Mouse (Mus musculus) spleen, adult 2 months (tissue): ENCODE measurements around the gene Pde7b. TPM values are rescaled to one million over a fixed set of nuclear protein-coding genes. Genes with fewer than 3 reads are reported as not detected.
A peak's percentile ranks its signal among the peaks of the same experiment; 100 is the strongest.

Experiments
- DNase-seq, 2 experiments: peaks; one replicate each; pipeline versions ENCODE4 v3.0.0 to v3.0.0-alpha.2; 2012 to 2021; ENCODE audit warnings: low spot score in 2 of 2, low read depth in 1 of 2
- H3K27ac ChIP-seq: fragments of 200-500 bp; 2 replicates; pipeline ENCODE4 v1.5.1; 2012; ENCODE audit warnings: low read length, inconsistent platforms; ENCODE audit not compliant: insufficient read depth
- H3K27me3 ChIP-seq: fragments of 200-500 bp; 2 replicates; pipeline ENCODE4 v1.6.1; 2012; ENCODE audit warnings: mild to moderate bottlenecking, moderate library complexity, low read length, inconsistent platforms; ENCODE audit not compliant: control insufficient read depth, insufficient read depth
- H3K36me3 ChIP-seq: fragments of 200-500 bp; 2 replicates; pipeline ENCODE4 v1.6.1; 2012; ENCODE audit warnings: mild to moderate bottlenecking, low read length, inconsistent platforms; ENCODE audit not compliant: control insufficient read depth, insufficient read depth
- H3K4me1 ChIP-seq: fragments of 200-500 bp; 2 replicates; pipeline ENCODE4 v1.6.1; 2011; ENCODE audit warnings: inconsistent platforms; ENCODE audit not compliant: control insufficient read depth, insufficient read depth, insufficient read length
- H3K4me3 ChIP-seq: fragments of 200-500 bp; 2 replicates; pipeline ENCODE4 v1.5.1; 2011; ENCODE audit warnings: mild to moderate bottlenecking, inconsistent platforms; ENCODE audit not compliant: insufficient read depth, insufficient read length; ENCODE audit errors: extremely low read depth
- CTCF ChIP-seq: fragments of 200-500 bp; IDR thresholded peaks from 2 replicates; pipeline ENCODE4 v1.5.1; 2011; ENCODE audit warnings: mild to moderate bottlenecking, inconsistent platforms; ENCODE audit not compliant: insufficient read depth, insufficient read length, insufficient replicate concordance; ENCODE audit errors: extremely low read depth
- POLR2A ChIP-seq: fragments of 200-500 bp; IDR thresholded peaks from 2 replicates; pipeline ENCODE4 v1.6.1; 2011; ENCODE audit warnings: low read depth, low read length, inconsistent platforms
- WGBS: fragments of 180-500 bp; shearing (Covaris S2); methylation state at CpG from one replicate; pipeline ENCODE4 v1.1.7; 2018; 5-methylcytosine and 5-hydroxymethylcytosine counted together
- polyA plus RNA-seq: library from polyadenylated mRNA; depleted of rRNA; stranded (reverse); fragments of >200 nt; gene quantifications from 2 replicates; pipeline ENCODE4 v1.2.3, GENCODE M21; 2012

Gene Pde7b
- polyA plus RNA-seq, 1 experiment: 0.69 TPM

GRCm38 (mm10) chr10:20668577-20668976 lies 56.3 kb downstream of the Pde7b start:
- H3K27ac ChIP-seq: no peak overlapping the region
- no peaks in the 10 kb centered on the region for H3K36me3 ChIP-seq
- DNase-seq: no peak
- 79% methylated on average over 4 of the region's 4 CpGs for WGBS
- TF ChIP-seq POLR2A: no peak
- no peak for TF ChIP-seq CTCF
- H3K4me1 ChIP-seq: no peaks in the 10 kb centered on the region
- H3K27me3 ChIP-seq: no peaks in the 10 kb centered on the region
- no peak overlapping the region for H3K4me3 ChIP-seq

- no peaks in the 10 kb centered on the region for H3K36me3 ChIP-seq
- DNase-seq: no peak
- 4% methylated on average over 2 of the region's 2 CpGs for WGBS
- H3K4me1 ChIP-seq: no peaks in the 10 kb centered on the region
- H3K4me3 ChIP-seq: no peak overlapping the region
- H3K27ac ChIP-seq: no peak overlapping the region
- no peak for TF ChIP-seq CTCF
- TF ChIP-seq POLR2A: no peak
- no peaks in the 10 kb centered on the region for H3K27me3 ChIP-seq
Measured at GRCm38 (mm10) chr10:20666655-20667054, 58.2 kb downstream of the Pde7b start.

- DNase-seq: peak in 1 of 2 experiments; percentile 14
- Histone ChIP-seq H3K36me3 (no peaks in the 10 kb centered on the region), H3K27ac (no peak overlapping the region), H3K27me3 (no peaks in the 10 kb centered on the region), H3K4me3 (no peak overlapping the region), H3K4me1 (no peaks in the 10 kb centered on the region)
- WGBS: 25% methylated on average over 7 of the region's 7 CpGs
- no peak for TF ChIP-seq POLR2A
- no peak for TF ChIP-seq CTCF
Measured at GRCm38 (mm10) chr10:20662951-20663350, 61.9 kb downstream of the Pde7b start.

GRCm38 (mm10) chr10:20661684-20662083 lies 63.2 kb downstream of the Pde7b start:
- H3K4me3 ChIP-seq: no peak overlapping the region
- TF ChIP-seq CTCF: no peak
- no peak for TF ChIP-seq POLR2A
- 94% methylated on average over 5 of the region's 5 CpGs for WGBS
- DNase-seq: no peak
- no peaks in the 10 kb centered on the region for H3K4me1 ChIP-seq
- H3K27ac ChIP-seq: no peak overlapping the region
- H3K27me3 ChIP-seq: no peaks in the 10 kb centered on the region
- H3K36me3 ChIP-seq: no peaks in the 10 kb centered on the region

- Histone ChIP-seq H3K4me1 (no peaks in the 10 kb centered on the region), H3K27me3 (no peaks in the 10 kb centered on the region), H3K4me3 (no peak overlapping the region), H3K36me3 (no peaks in the 10 kb centered on the region), H3K27ac (no peak overlapping the region)
- WGBS: 83% methylated on average over 4 of the region's 4 CpGs
- TF ChIP-seq POLR2A: no peak
- TF ChIP-seq CTCF: no peak
- DNase-seq: no peak
Measured at GRCm38 (mm10) chr10:20659718-20660117, 65.2 kb downstream of the Pde7b start.

- Histone ChIP-seq H3K27ac (no peak overlapping the region), H3K4me1 (no peaks in the 10 kb centered on the region), H3K36me3 (no peaks in the 10 kb centered on the region), H3K4me3 (no peak overlapping the region), H3K27me3 (no peaks in the 10 kb centered on the region)
- TF ChIP-seq CTCF: no peak
- TF ChIP-seq POLR2A: no peak
- 92% methylated on average over 7 of the region's 7 CpGs for WGBS
- no peak for DNase-seq
Measured at GRCm38 (mm10) chr10:20659268-20659667, 65.6 kb downstream of the Pde7b start.

GRCm38 (mm10) chr10:20658716-20659115 lies 66.2 kb downstream of the Pde7b start:
- DNase-seq: no peak
- Histone ChIP-seq H3K4me1 (no peaks in the 10 kb centered on the region), H3K36me3 (no peaks in the 10 kb centered on the region), H3K27me3 (no peaks in the 10 kb centered on the region), H3K27ac (no peak overlapping the region), H3K4me3 (no peak overlapping the region)
- WGBS: 92% methylated on average over 7 of the region's 7 CpGs
- TF ChIP-seq POLR2A: no peak
- TF ChIP-seq CTCF: no peak
